Mouse (Mus musculus) inflammation-experienced regulatory T-cells (primary cell): ENCODE data around the gene Wdr41. TPM values are rescaled to one million over a fixed set of nuclear protein-coding genes. Genes with fewer than 3 reads are reported as not detected.

Source experiments
- polyA plus RNA-seq, 2 experiments: library from polyadenylated mRNA; unstranded; fragments of 100-300 nt; shearing (Covaris generic); gene quantifications; one replicate each; pipeline ENCODE4 v1.2.1; 2017

The Wdr41 gene
- 10 to 100 TPM; 21.0 to 26.0 TPM for polyA plus RNA-seq

GRCm38 (mm10) chr13:94976219-94977186 is at the start of gene Wdr41:
Gene Wdr41, plus strand, starts transcription at chr13:94976344.

Other genes starting within 250 kb of the Wdr41 start
- 100 to 1,000 TPM; 190 to 200 TPM for gene Tbca, start 187.4 kb upstream of the Wdr41 start, polyA plus RNA-seq
- gene Otp, start 100.7 kb upstream of the Wdr41 start, polyA plus RNA-seq: not detected